Mouse (Mus musculus): Measurements from ENCODE around the gene H3f3a.

H3f3a gene

GRCm38 (mm10) chr1:180757956-180758520 is 55.7 kb downstream of the H3f3a start:
- no peak for DNase-seq (ENCODE audit: low spot score in 2 of 2)

DNA sequence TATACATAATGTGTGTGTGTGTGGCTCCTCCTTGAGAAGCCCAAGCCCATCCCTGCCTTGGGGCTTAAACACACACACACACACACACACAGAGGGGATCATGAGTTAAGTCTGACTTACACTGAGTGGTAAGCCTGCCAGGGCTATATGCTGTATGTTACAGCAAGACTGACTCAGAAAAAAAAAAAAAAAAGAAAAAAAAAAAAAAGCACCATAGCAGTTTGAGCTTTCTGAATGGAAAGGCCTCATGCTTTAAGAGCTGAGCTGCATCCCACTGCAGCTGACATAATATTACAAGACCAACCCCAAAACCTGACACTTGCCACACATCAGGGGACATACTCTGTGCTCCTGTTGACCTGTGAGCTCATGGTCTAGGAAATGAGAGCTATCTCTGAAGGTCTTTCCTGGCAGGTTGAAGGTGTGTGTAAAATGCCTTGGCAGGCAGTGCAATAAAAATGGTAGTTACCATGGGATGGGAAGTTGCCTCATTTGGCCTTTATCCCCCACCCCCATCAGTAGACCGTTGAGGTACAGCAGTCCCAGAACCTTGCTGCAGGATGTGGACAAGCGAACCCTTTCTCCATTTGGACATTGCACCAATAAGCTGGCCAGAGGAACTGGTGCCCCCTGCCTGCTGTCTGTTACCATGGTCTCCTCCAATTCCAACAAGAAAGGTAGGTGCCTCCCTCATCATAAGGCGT is 56.3 kb downstream of the H3f3a start:
- DNase-seq (ENCODE audit: low spot score in 2 of 2): no peak

- DNase-seq (ENCODE audit: low spot score in 2 of 2): no peak
These were observed 57.0 kb downstream of the H3f3a start for GRCm38 (mm10) chr1:180756711-180757110.

DNA sequence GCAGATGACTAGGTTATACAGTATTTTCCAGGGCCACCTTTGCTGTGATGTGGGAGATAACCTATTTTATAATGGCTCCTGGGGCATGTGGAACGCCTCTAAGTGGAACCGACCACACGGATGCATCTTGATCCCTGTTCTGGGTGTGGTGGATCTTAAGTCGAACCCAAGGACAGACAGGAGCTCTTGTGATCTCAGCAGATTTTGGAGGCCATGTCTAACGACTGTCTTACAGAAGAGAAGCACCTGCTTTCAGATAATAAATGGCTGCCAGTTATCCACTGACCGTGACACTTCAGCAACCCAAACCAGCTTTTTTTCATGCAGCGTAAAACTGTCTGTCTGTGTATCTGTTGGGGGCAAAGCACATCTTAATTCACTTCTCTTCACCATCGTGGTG is 59.4 kb downstream of the H3f3a start:
- no peak for DNase-seq (ENCODE audit: low spot score in 2 of 2)

DNA sequence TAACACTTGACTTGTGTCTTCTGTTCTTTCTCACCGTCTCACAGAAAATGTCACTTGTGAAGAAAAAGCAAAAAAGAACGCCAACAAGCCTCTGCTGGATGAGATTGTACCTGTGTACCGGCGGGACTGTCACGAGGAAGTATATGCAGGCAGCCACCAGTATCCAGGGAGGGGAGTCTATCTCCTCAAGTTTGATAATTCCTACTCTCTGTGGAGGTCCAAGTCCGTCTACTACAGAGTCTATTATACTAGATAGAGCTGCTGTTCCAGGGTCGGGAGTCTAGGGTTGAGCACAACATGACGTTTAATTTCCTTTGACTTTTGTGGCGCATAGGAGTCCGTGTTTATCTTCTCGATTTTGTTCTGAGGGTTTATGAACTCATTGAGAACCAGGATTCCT is 61.6 kb downstream of the H3f3a start:
- no peak for DNase-seq (ENCODE audit: low spot score in 2 of 2)
